Mouse (Mus musculus): ENCODE data around the gene Gm8439.
A peak's percentile ranks its signal among the peaks of the same experiment; 100 is the strongest.
"Not testable (repeated sequence)": the region's sequence is repeated elsewhere in the genome, so short reads cannot be mapped to it uniquely, and the experiment has no call there.

The Gm8439 gene

DNA sequence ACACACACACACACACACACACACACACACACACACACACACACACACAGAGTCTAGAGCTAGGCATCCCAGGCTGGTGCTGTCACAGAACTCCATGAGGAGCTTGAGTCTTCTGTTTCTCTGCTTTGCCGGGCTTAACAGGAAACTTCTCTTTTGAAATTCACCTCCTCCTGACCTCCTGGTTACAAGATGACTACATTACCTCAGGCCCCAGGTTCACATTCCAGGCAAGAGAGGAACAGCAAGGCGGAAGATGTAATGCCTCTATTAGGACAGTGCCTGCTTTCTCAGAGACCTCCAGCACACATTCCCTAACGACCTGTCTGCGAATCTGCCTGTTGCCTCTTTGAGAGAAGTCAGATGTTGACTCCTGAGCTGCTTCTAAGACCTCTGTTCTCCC lies at the start of gene Gm8439:
Gene Gm8439 (plus strand): TSS at position 301 of the 400 bp plus-strand sequence.
- no peak for DNase-seq (ENCODE audit: low spot score)

DNA sequence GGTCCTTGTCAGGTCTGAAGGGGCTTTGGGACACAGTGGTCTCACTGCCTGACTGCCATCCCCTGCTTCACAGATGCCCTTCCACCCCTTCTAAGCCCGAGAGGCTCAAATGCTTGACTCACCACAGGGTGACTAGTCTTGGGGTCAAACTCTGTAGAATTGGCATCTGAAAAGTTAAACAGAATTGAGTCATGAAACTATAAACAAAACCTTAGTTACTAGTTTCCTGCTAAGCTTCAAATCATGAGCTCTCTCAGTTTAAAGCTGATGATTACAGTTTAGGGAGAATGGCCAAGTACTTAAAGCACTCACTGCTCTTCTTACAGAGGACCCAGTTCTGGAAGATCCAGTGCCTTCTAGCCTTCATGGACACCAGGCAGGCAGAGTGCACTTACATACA lies 43.6 kb upstream of the Gm8439 start:
- DNase-seq (ENCODE audit: low spot score) = no peak

GRCm38 (mm10) chr4:120556592-120556991 lies 32.0 kb upstream of the Gm8439 start:
- DNase-seq (ENCODE audit: low spot score) = no peak

GRCm38 (mm10) chr4:120565726-120566125 lies 22.8 kb upstream of the Gm8439 start:
- DNase-seq (ENCODE audit: low spot score) = no peak

- no peak for DNase-seq (ENCODE audit: low spot score)
These were observed 20.5 kb upstream of the Gm8439 start for GRCm38 (mm10) chr4:120568005-120568404.

DNA sequence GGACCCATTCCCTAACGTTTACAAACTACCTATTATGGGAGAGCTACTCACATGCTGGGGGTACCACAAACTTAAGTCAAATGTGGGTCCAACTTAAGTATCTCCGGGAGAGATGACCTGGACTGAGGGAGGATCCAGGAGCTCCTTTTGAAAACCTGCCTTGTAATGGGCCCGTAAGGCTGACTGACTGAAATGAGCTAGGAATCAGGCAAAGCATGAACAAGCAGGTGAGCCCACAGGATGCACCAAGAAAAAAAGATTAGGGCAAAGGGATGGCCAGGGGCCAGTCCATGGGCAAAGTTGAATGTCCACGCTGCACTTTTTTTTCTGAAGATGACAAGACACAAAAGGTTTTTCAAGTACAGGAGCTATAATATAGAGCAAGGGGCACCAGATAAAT lies 19.5 kb upstream of the Gm8439 start:
- DNase-seq (ENCODE audit: low spot score) = no peak

DNA sequence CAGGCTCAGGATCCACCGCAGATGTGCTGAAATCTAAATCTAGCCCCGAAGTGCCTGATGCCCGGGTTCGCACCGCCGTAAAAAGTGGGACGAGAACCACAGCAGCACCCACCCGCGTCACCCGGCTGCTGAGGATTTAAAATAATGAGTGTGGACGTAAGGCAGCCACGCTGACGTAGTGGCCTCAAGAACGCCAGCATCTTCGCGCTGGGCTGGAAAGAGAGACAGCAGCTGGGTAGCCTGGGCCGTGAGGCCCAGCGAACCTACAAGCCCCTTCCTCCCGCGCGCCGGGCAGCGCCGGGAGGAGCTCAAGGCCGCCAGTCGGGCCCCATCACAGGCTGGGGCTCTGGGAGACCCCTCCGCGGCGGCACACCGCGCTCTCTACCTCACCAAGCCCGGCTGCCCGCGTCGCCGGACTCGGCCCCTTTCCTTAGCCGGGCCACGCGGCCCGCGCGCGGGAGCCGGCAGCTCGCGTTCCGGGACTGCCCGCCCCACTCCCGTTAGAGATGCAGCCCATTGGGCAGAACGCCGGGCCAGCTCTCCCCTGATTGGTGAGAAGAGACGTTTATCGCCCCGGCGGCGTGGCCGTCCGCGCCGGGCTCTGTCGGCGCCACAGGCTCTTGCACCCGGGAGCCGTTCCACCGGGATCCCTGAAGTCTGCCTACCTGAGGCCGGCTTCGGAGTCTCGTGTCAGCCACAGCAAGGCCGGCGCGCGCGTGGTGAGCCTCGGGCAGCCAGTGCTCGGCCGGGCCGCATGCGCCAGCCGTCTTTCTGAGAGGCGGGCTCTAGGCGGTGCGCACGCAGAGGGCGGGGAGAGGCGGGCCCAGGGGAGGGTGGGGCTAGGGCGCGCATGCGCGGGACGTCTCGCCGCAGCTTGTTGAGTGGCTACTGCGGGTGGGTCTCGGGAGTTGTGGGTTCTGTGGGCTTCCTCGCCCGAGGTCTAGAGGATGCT lies 18.8 kb upstream of the Gm8439 start, which contains the start of gene Ctps:
Gene Ctps (minus strand): TSS at position 791 of the 952 bp plus-strand sequence.
- peak; percentile 88 for DNase-seq (ENCODE audit: low spot score)

DNA sequence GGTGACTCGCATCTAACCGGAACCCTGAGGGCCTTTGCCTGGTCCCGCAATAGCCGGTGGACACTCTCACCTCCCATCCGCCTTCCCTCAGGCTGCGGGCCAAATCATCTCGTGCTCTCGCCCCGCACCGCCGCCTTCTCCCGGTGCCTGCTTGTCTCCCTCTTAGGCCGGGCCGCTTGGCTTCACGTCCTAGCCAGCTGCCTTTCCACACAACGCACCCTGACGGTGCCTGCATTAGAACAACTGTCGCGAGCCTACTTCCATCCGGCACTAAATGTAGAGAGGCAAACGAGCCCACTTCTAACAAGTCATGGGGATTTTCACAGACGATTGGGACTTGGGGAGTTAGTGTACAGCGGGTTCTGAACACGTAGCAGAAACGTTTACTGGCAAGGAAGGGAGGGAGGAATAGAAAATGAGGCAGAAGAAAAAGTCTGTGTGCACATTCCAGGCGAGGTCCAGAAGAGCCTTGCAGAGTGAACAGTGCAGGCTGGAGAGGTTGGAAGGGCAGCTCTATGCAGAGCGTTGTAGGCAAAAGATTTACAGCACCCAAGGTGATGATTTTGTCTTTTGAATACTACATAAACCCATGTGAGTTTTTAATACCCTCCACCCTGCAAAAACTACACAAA lies 18.0 kb upstream of the Gm8439 start:
- DNase-seq (ENCODE audit: low spot score) = no peak

DNA sequence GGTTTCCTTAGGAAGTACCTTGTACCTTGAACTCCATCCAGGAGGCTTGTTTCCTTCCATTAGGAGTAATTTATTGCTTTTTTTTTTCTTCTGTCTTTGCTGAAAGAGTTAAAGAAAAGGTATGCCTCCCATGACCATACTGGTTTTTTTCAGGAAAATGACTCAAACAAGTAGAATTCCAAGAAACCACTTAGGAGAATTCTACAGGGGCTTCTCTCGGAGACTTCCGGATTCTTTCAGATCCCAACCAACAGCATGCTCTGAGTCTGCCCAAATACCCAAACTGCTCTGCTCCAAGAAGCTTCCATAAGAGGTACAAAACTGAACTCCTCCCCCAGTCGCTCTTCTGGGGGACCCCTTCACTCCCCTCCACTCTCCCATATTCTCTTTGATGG lies 17.5 kb upstream of the Gm8439 start:
- DNase-seq (ENCODE audit: low spot score) = no peak

GRCm38 (mm10) chr4:120571691-120572090 lies 16.9 kb upstream of the Gm8439 start:
- DNase-seq (ENCODE audit: low spot score) = no peak

- DNase-seq (ENCODE audit: low spot score) = no peak
These were observed 7.7 kb upstream of the Gm8439 start for GRCm38 (mm10) chr4:120580894-120581293.

DNA sequence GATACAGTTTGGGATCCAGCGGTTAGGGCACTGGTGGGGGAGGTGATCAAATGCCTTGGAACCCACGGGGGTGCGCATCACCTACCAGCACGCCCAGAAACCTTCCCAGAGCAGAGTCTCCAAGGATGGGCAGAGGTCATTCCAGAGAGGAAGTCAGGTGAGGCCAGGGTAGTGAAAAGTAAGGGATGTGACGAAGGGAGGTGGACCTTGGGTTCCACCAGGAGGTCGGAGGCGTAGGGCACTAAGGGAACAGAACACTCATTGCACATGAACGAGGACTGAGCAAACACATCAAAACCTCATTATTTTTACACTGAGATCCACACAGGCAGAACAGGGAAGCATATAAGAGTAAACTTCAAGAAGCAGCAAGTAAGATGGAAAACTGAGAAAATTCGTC lies 6.8 kb upstream of the Gm8439 start:
- no peak for DNase-seq (ENCODE audit: low spot score)

GRCm38 (mm10) chr4:120586986-120587385 lies 1.6 kb upstream of the Gm8439 start:
- no peak for DNase-seq (ENCODE audit: low spot score)

GRCm38 (mm10) chr4:120589070-120589469 lies 525 bp downstream of the Gm8439 start:
- DNase-seq (ENCODE audit: low spot score) = no peak

GRCm38 (mm10) chr4:120589815-120590422 lies 1.4 kb downstream of the Gm8439 start:
- DNase-seq (ENCODE audit: low spot score) = peak; percentile 47

GRCm38 (mm10) chr4:120590973-120591372 lies 2.4 kb downstream of the Gm8439 start:
- DNase-seq (ENCODE audit: low spot score) = no peak

- not testable (repeated sequence) for DNase-seq (ENCODE audit: low spot score)
These were observed 7.7 kb downstream of the Gm8439 start for GRCm38 (mm10) chr4:120596210-120596609.

DNA sequence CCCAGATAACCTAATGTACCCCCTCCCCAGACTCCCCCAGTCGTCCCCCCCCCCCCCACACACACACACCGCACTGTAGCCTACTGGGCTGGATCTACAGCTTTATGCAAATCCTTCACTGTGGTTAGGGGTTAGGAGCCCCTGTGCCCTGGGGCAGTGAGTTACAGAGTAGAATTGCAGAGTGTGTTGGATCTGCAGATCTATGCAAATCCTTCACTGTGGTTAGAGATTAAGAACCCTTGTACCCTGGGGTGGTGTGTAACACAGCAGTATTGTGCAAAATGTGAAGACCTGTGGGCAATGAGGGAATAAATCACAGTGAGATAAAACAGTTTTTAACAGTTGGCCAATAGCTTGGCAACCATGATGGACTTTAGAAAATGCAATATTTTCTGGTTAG lies 10.4 kb downstream of the Gm8439 start:
- DNase-seq (ENCODE audit: low spot score) = no peak

DNA sequence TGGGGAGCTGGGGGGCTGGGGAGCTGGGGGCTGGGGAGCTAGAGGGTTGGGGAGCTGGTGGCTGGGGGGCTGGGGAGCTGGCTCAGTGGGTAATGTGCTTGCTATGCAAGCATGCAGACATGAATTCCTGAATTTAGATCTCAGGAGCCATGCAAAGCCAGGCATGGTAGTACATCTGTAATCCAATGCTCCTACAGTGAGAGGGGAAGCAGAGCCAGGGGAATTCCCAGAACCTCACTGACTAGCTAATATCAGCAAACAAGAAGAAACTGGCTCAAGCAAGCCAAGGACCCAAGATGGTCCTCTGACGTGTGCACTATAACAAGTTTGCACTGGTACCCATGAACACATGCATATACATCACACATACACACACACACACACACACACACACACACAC lies 13.2 kb downstream of the Gm8439 start:
- no peak for DNase-seq (ENCODE audit: low spot score)

DNA sequence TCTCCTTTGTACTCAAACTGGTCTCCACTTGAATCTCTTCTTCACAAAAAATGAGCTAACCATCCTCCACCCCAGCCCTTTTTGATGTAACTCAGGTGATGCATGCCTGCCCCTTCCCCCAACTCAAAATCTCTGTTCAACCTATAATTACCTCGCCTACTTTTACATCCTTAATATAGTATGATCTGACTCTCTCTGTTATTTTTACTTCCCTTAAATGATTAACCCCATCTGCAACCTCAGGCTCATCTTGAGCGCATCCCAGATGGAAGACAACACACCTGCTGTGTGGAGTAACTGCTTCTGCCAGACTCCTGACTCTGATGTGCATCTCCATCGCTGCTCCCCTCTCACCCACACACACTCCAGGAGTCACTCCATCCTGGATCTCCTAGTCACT lies 14.1 kb downstream of the Gm8439 start:
- no peak for DNase-seq (ENCODE audit: low spot score)

GRCm38 (mm10) chr4:120606941-120607340 lies 18.4 kb downstream of the Gm8439 start:
- no peak for DNase-seq (ENCODE audit: low spot score)

GRCm38 (mm10) chr4:120611005-120611404 lies 22.5 kb downstream of the Gm8439 start:
- DNase-seq (ENCODE audit: low spot score) = no peak
